Mouse (Mus musculus) adipocyte (in vitro differentiated cells): ENCODE results near the gene Pax9.

Experiments
- DNase-seq: peaks from one replicate; pipeline ENCODE4 v3.0.0-alpha.2; 2016; ENCODE audit warnings: low spot score

Gene Pax9

GRCm38 (mm10) chr12:56697011-56697740 lies 5.6 kb downstream of the Pax9 start:
- no peak for DNase-seq

GRCm38 (mm10) chr12:56697785-56698184 lies 6.2 kb downstream of the Pax9 start:
- DNase-seq, result no peak

GRCm38 (mm10) chr12:56698191-56698980 lies 6.8 kb downstream of the Pax9 start:
- no peak for DNase-seq

GRCm38 (mm10) chr12:56699351-56699750 lies 7.8 kb downstream of the Pax9 start:
- no peak for DNase-seq

- DNase-seq, result no peak
These were observed 8.6 kb downstream of the Pax9 start for GRCm38 (mm10) chr12:56699915-56700900.

GRCm38 (mm10) chr12:56701004-56701403 lies 9.4 kb downstream of the Pax9 start:
- DNase-seq, result no peak

- no peak for DNase-seq
These were observed 26.6 kb downstream of the Pax9 start for GRCm38 (mm10) chr12:56717971-56718706.

- no peak for DNase-seq
These were observed 27.1 kb downstream of the Pax9 start for GRCm38 (mm10) chr12:56718707-56719051.

- no peak for DNase-seq
These were observed 36.1 kb downstream of the Pax9 start for GRCm38 (mm10) chr12:56727631-56728030.

GRCm38 (mm10) chr12:56737104-56737503 lies 45.5 kb downstream of the Pax9 start:
- no peak for DNase-seq
